Comparison of ENCODE assay signal across 8 mouse cellular contexts in the genomic region with DNA sequence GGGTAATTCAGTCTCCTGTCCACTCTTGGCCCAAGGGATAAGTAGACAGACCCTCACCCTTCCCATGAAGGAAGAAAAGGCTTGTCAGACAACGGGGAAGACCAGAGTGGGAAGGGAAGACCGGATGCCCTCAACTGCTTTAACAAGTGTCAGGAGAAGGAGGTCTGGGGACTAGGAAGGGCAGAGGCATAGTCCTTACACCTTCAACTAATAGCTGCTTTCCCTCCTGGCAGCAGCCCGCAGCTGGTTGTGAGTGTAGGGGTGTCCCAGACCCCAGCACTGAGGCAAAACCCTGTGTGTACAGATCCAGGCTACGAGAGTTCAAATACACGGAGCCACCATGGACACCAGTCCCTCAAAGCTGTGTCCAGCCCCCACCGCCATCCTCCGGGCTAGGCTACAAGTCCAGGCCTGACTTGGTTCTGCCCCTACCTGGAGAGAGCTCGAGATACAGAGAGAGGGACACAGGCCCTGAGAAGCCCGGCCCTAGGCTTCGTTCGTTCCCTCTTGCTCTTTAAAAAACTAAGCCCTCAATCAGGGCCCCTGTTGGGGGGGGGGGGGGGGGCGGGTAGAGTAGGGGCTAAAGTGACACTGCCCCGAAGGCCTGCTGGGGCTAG. TPM values are rescaled to one million over a fixed set of nuclear protein-coding genes. Genes with fewer than 3 reads are reported as not detected.
A peak's percentile ranks its signal among the peaks of the same experiment; 100 is the strongest.
DNase-seq lines count a peak whose midpoint lies in the region; ATAC-seq and TF ChIP-seq lines count a peak whose summit lies in the region.

No protein-coding gene starts in this region.

- H3K27ac ChIP-seq in kidney, embryonic 15.5 days: peak overlapping the region; percentile 99
- H3K27ac ChIP-seq in cortical plate, adult 2 months (ENCODE audit: insufficient read depth, low read length): no peak overlapping the region
- no peak overlapping the region for H3K27ac ChIP-seq in hindbrain, embryonic 14.5 days
- H3K27ac ChIP-seq in midbrain, embryonic 15.5 days: no peak overlapping the region

- H3K9me3 ChIP-seq in kidney, embryonic 15.5 days (replicated peaks): no peaks in the 10 kb centered on the region
- H3K9me3 ChIP-seq in hindbrain, embryonic 14.5 days (ENCODE audit: control insufficient read depth, low read length): no peaks in the 10 kb centered on the region
- H3K9me3 ChIP-seq in midbrain, embryonic 15.5 days: no peaks in the 10 kb centered on the region

- peak overlapping the region; percentile 92 for H3K9ac ChIP-seq in kidney, embryonic 15.5 days
- peak overlapping the region; percentile 54 for H3K9ac ChIP-seq in hindbrain, embryonic 14.5 days
- H3K9ac ChIP-seq in midbrain, embryonic 15.5 days: peak overlapping the region; percentile 44

- 0 out of 2 replicates have a peak, but pooled peaks cover 7% of the 10 kb centered on the region for H3K27me3 ChIP-seq in kidney, embryonic 15.5 days
- H3K27me3 ChIP-seq in hindbrain, embryonic 14.5 days (ENCODE audit: control insufficient read depth, insufficient read depth, low read length): peaks cover 34% of the 10 kb centered on the region
- H3K27me3 ChIP-seq in midbrain, embryonic 15.5 days (replicated peaks): peaks cover 19% of the 10 kb centered on the region

- no peak for ATAC-seq in kidney, embryonic 15.5 days (replicated peaks; ENCODE audit: low FRiP score)
- no peak for ATAC-seq in hindbrain, embryonic 14.5 days (ENCODE audit: low FRiP score)
- no peak for ATAC-seq in midbrain, embryonic 15.5 days (replicated peaks)

- peak overlapping the region; percentile 85 for H3K4me3 ChIP-seq in kidney, embryonic 15.5 days (replicated peaks)
- peak overlapping the region; percentile 40; the same call in 1 of the 2 replicates for H3K4me3 ChIP-seq in cortical plate, adult 2 months (ENCODE audit: insufficient read depth, low read length)
- H3K4me3 ChIP-seq in hindbrain, embryonic 14.5 days (replicated peaks; ENCODE audit: low read length): peak overlapping the region; percentile 54
- H3K4me3 ChIP-seq in midbrain, embryonic 15.5 days: peak overlapping the region; percentile 51

- peaks cover 71% of the 10 kb centered on the region for H3K4me1 ChIP-seq in kidney, embryonic 15.5 days
- no peaks in the 10 kb centered on the region for H3K4me1 ChIP-seq in cortical plate, adult 2 months (ENCODE audit: control insufficient read depth, insufficient read depth, low read length)
- H3K4me1 ChIP-seq in hindbrain, embryonic 14.5 days (replicated peaks; ENCODE audit: control insufficient read depth, insufficient read depth, low read length): peaks cover 15% of the 10 kb centered on the region
- peaks cover 31% of the 10 kb centered on the region for H3K4me1 ChIP-seq in midbrain, embryonic 15.5 days

- H3K36me3 ChIP-seq in kidney, embryonic 15.5 days: no peaks in the 10 kb centered on the region
- no peaks in the 10 kb centered on the region for H3K36me3 ChIP-seq in hindbrain, embryonic 14.5 days (replicated peaks; ENCODE audit: control insufficient read depth, insufficient read depth)
- no peaks in the 10 kb centered on the region for H3K36me3 ChIP-seq in midbrain, embryonic 15.5 days (replicated peaks)

- H3K4me2 ChIP-seq in kidney, embryonic 15.5 days: peak overlapping the region; percentile 93
- peak overlapping the region; percentile 91 for H3K4me2 ChIP-seq in hindbrain, embryonic 14.5 days (replicated peaks)
- peak overlapping the region; percentile 94 for H3K4me2 ChIP-seq in midbrain, embryonic 15.5 days

- no peak for DNase-seq in kidney, postnatal 14 days
- DNase-seq in hindbrain, embryonic 14.5 days (ENCODE audit: low spot score): no peak
- no peak for DNase-seq in thymus, postnatal 36 days
- DNase-seq in spleen, postnatal 14 days (ENCODE audit: low spot score in 2 of 2): no peak
- DNase-seq in layer of hippocampus, adult 11-12 months (ENCODE audit: low spot score): no peak

- no peak for TF ChIP-seq CTCF in cortical plate, adult 2 months (IDR thresholded peaks at IDR 0.05; ENCODE audit: extremely low read depth, insufficient read depth, low read length)

- TF ChIP-seq POLR2A in cortical plate, adult 2 months (IDR thresholded peaks at IDR 0.05; ENCODE audit: extremely low read depth, insufficient read depth, low read length): no peak

- WGBS in kidney, embryonic 15.5 days: 11% methylated on average over 13 of the region's 13 CpGs
- WGBS in hindbrain, embryonic 14.5 days: 15% methylated on average over 12 of the region's 13 CpGs
- WGBS in midbrain, embryonic 15.5 days: 14% methylated on average over 13 of the region's 13 CpGs

RNA-seq across cellular contexts. Expression of a gene that starts 1.2 kb away (rescaled TPM):
- 9.8 and 11.0 TPM in 2 replicates for polyA plus RNA-seq in kidney, embryonic 15.5 days (2015; fragmentation: Nextera tagmentation; extraction: Ambion mirVana)
- 2.5 and 3.1 TPM in 2 replicates for polyA plus RNA-seq in cortical plate, adult 2 months (2012; rRNA removed)
- polyA plus RNA-seq in hindbrain, embryonic 14.5 days (2014; fragmentation: Nextera tagmentation; extraction: Ambion mirVana): 1.3 and 1.4 TPM in 2 replicates
- polyA plus RNA-seq in midbrain, embryonic 15.5 days (2015; fragmentation: Nextera tagmentation; extraction: Ambion mirVana): 1.4 and 2.1 TPM in 2 replicates

RNA-seq across cellular contexts. Expression of a gene that starts 15.7 kb away (rescaled TPM):
- polyA plus RNA-seq in kidney, embryonic 15.5 days (2015; fragmentation: Nextera tagmentation; extraction: Ambion mirVana): 5.6 and 6.4 TPM in 2 replicates
- not detected in 2 replicates for polyA plus RNA-seq in cortical plate, adult 2 months (2012; rRNA removed)
- 1.2 and 1.7 TPM in 2 replicates for polyA plus RNA-seq in hindbrain, embryonic 14.5 days (2014; fragmentation: Nextera tagmentation; extraction: Ambion mirVana)
- 1.3 and 1.9 TPM in 2 replicates for polyA plus RNA-seq in midbrain, embryonic 15.5 days (2015; fragmentation: Nextera tagmentation; extraction: Ambion mirVana)

RNA-seq across cellular contexts. Expression of a gene that starts 21.1 kb away (rescaled TPM):
- polyA plus RNA-seq in kidney, embryonic 15.5 days (2015; fragmentation: Nextera tagmentation; extraction: Ambion mirVana): 643 and 689 TPM in 2 replicates
- polyA plus RNA-seq in cortical plate, adult 2 months (2012; rRNA removed): 705 and 712 TPM in 2 replicates
- 370 and 441 TPM in 2 replicates for polyA plus RNA-seq in hindbrain, embryonic 14.5 days (2014; fragmentation: Nextera tagmentation; extraction: Ambion mirVana)
- 307 and 313 TPM in 2 replicates for polyA plus RNA-seq in midbrain, embryonic 15.5 days (2015; fragmentation: Nextera tagmentation; extraction: Ambion mirVana)

RNA-seq across cellular contexts. Expression of a gene that starts 36.1 kb away (rescaled TPM):
- polyA plus RNA-seq in kidney, embryonic 15.5 days (2015; fragmentation: Nextera tagmentation; extraction: Ambion mirVana): 28.4 and 33.7 TPM in 2 replicates
- 13.7 and 14.4 TPM in 2 replicates for polyA plus RNA-seq in cortical plate, adult 2 months (2012; rRNA removed)
- 22.0 and 22.6 TPM in 2 replicates for polyA plus RNA-seq in hindbrain, embryonic 14.5 days (2014; fragmentation: Nextera tagmentation; extraction: Ambion mirVana)
- 27.8 and 28.5 TPM in 2 replicates for polyA plus RNA-seq in midbrain, embryonic 15.5 days (2015; fragmentation: Nextera tagmentation; extraction: Ambion mirVana)
